8 mouse cellular contexts compared by ENCODE assay signal in genomic region chr12:25099313-25099562, GRCm38 (mm10). TPM values are rescaled to one million over a fixed set of nuclear protein-coding genes. Genes with fewer than 3 reads are reported as not detected.
DNase-seq lines count a peak whose midpoint lies in the region; ATAC-seq lines count a peak whose summit lies in the region.

No protein-coding gene starts in this region.

- H3K9me3 ChIP-seq in heart, embryonic 12.5 days (replicated peaks): no peaks in the 10 kb centered on the region
- H3K9me3 ChIP-seq in kidney, embryonic 16.5 days (ENCODE audit: low read length): no peaks in the 10 kb centered on the region
- H3K9me3 ChIP-seq in lung, embryonic 16.5 days (ENCODE audit: control insufficient read depth, low read length): no peaks in the 10 kb centered on the region

- peak overlapping the region; percentile 86 for H3K4me2 ChIP-seq in heart, embryonic 12.5 days
- H3K4me2 ChIP-seq in kidney, embryonic 16.5 days (replicated peaks; ENCODE audit: low read depth, low read length): peak overlapping the region; percentile 94
- H3K4me2 ChIP-seq in lung, embryonic 16.5 days (ENCODE audit: low read depth, low read length): peak overlapping the region; percentile 93

- ATAC-seq in heart, embryonic 12.5 days (ENCODE audit: insufficient number of reproducible peaks, low FRiP score): peak; percentile 36; the same call in 1 of the 2 replicates
- ATAC-seq in kidney, embryonic 16.5 days (ENCODE audit: low FRiP score, low TSS enrichment): peak; percentile 29
- ATAC-seq in lung, embryonic 16.5 days (ENCODE audit: low read depth): peak; percentile 43
- ATAC-seq in activated CD4-positive, CD25-positive, alpha-beta regulatory T cell, adult 4 months: no peak

- peak overlapping the region; percentile 97 for H3K27ac ChIP-seq in heart, embryonic 12.5 days (ENCODE audit: poor library complexity, severe bottlenecking)
- H3K27ac ChIP-seq in kidney, embryonic 16.5 days (ENCODE audit: low read length): peak overlapping the region; percentile 100
- peak overlapping the region; percentile 99 for H3K27ac ChIP-seq in lung, embryonic 16.5 days (ENCODE audit: low read length)

- H3K4me1 ChIP-seq in heart, embryonic 12.5 days (replicated peaks): peaks cover 20% of the 10 kb centered on the region
- peaks cover 41% of the 10 kb centered on the region for H3K4me1 ChIP-seq in kidney, embryonic 16.5 days (ENCODE audit: insufficient read depth, low read length)
- peaks cover 23% of the 10 kb centered on the region for H3K4me1 ChIP-seq in lung, embryonic 16.5 days (replicated peaks; ENCODE audit: control insufficient read depth, insufficient read depth, low read length)

- peak overlapping the region; percentile 93 for H3K4me3 ChIP-seq in heart, embryonic 12.5 days
- peak overlapping the region; percentile 89 for H3K4me3 ChIP-seq in kidney, embryonic 16.5 days (ENCODE audit: low read length)
- H3K4me3 ChIP-seq in lung, embryonic 16.5 days (ENCODE audit: low read length): peak overlapping the region; percentile 74

- no peaks in the 10 kb centered on the region for H3K27me3 ChIP-seq in heart, embryonic 12.5 days (replicated peaks)
- no peaks in the 10 kb centered on the region for H3K27me3 ChIP-seq in kidney, embryonic 16.5 days (ENCODE audit: insufficient read depth, low read length)
- no peaks in the 10 kb centered on the region for H3K27me3 ChIP-seq in lung, embryonic 16.5 days (ENCODE audit: control insufficient read depth, insufficient read depth, low read depth, low read length)

- WGBS in heart, embryonic 12.5 days: under 1% methylated on average over 9 of the region's 9 CpGs
- WGBS in kidney, embryonic 16.5 days: 2% methylated on average over 9 of the region's 9 CpGs
- 0% methylated on average over 9 of the region's 9 CpGs for WGBS in lung, embryonic 16.5 days

- no peaks in the 10 kb centered on the region for H3K36me3 ChIP-seq in heart, embryonic 12.5 days
- H3K36me3 ChIP-seq in kidney, embryonic 16.5 days (ENCODE audit: insufficient read depth, low read length): no peaks in the 10 kb centered on the region
- no peaks in the 10 kb centered on the region for H3K36me3 ChIP-seq in lung, embryonic 16.5 days (ENCODE audit: control insufficient read depth, insufficient read depth, low read length)

- DNase-seq in ovary, postnatal 36 days (ENCODE audit: low spot score): peak; percentile 42
- no peak for DNase-seq in ovary, postnatal 10 days (ENCODE audit: low spot score)
- peak; percentile 44 for DNase-seq in cerebellum, adult 9-11 months
- DNase-seq in right cerebral cortex, postnatal 25 days: peak; percentile 44

- H3K9ac ChIP-seq in heart, embryonic 12.5 days: peak overlapping the region; percentile 86
- H3K9ac ChIP-seq in kidney, embryonic 16.5 days (replicated peaks; ENCODE audit: low read length): peak overlapping the region; percentile 85
- H3K9ac ChIP-seq in lung, embryonic 16.5 days (ENCODE audit: low read length): peak overlapping the region; percentile 91

RNA-seq across cellular contexts. Expression of gene Id2, which starts 2.3 kb away (rescaled TPM):
- 433 and 441 TPM in 2 replicates for polyA plus RNA-seq in heart, embryonic 12.5 days (2016; fragmentation: Nextera tagmentation; extraction: Ambion mirVana)
- polyA plus RNA-seq in kidney, embryonic 16.5 days (2015; fragmentation: Nextera tagmentation; extraction: Ambion mirVana): 474 and 534 TPM in 2 replicates
- polyA plus RNA-seq in lung, embryonic 16.5 days (2015; fragmentation: Nextera tagmentation; extraction: Ambion mirVana): 562 and 618 TPM in 2 replicates
- 100 to 1,000 TPM; 302 to 334 TPM for polyA plus RNA-seq in activated CD4-positive, CD25-positive, alpha-beta regulatory T cell, adult 4 months (2017; shearing (Covaris generic))
